Mouse (Mus musculus) liver, embryonic 14.5 days (tissue): ENCODE results near the gene 1700019N19Rik.

ENCODE experiments used
- CTCF ChIP-seq: IDR thresholded peaks from 2 replicates; pipeline ENCODE4 v1.5.1; 2016; ENCODE audit warnings: antibody characterized with exemption, low read depth, control low read depth
- EP300 ChIP-seq: IDR thresholded peaks from 2 replicates; pipeline ENCODE4 v1.6.1; 2016; ENCODE audit warnings: antibody characterized with exemption, low read depth

DNA sequence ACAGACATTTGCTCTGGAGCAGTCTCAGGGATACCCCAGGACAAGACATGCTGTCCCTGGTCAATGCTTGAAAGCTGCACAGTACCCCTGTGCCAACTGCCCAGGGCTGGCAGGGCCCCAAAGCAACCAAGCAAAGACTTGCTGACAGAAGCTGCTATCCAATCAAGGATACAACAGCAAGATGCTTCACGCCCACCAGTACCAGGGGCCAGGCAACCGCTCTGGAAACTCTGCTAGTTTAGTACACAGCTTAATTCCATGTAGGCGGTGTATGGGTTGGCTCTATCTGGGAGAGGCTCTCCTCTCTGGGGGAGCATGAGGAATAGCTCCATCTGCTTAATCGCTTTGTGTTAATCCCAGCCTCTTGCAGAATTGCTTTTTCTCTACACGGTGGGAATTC lies 35.3 kb upstream of the 1700019N19Rik start:
- TF ChIP-seq CTCF (no peak), EP300 (no peak)
